In genomic region chr17:85799081-85799864, GRCm38 (mm10) we compare ENCODE assay signal across 7 mouse cellular contexts.
DNase-seq lines count a peak whose midpoint lies in the region; ATAC-seq and TF ChIP-seq lines count a peak whose summit lies in the region.

No protein-coding gene starts in this region.

- no peaks in the 10 kb centered on the region for H3K4me1 ChIP-seq in lung, postnatal 0 days (ENCODE audit: insufficient read depth, low read depth, low read length)
- H3K4me1 ChIP-seq in forebrain, postnatal 0 days (ENCODE audit: insufficient read depth), result 0 out of 2 replicates have a peak, but pooled peaks cover 13% of the 10 kb centered on the region
- peaks cover 6% of the 10 kb centered on the region for H3K4me1 ChIP-seq in liver, embryonic 15.5 days (replicated peaks)

- ATAC-seq in lung, postnatal 0 days, result no peak
- ATAC-seq in forebrain, postnatal 0 days, result no peak
- no peak for ATAC-seq in liver, embryonic 15.5 days (ENCODE audit: insufficient read depth)

- DNase-seq in lung, postnatal 0 days (ENCODE audit: low spot score), result peak; percentile 17
- no peak for DNase-seq in lung, postnatal 14 days
- DNase-seq in forebrain, postnatal 0 days, result peak; percentile 52
- no peak for DNase-seq in cerebellum, adult 9-11 months
- DNase-seq in spleen, postnatal 14 days (ENCODE audit: low spot score in 2 of 2), result no peak
- no peak for DNase-seq in right cerebral cortex, postnatal 36 days (ENCODE audit: low spot score in 2 of 2)

- H3K9me3 ChIP-seq in lung, postnatal 0 days (ENCODE audit: low read length), result no peaks in the 10 kb centered on the region
- H3K9me3 ChIP-seq in forebrain, postnatal 0 days (ENCODE audit: low read length), result no peaks in the 10 kb centered on the region
- no peaks in the 10 kb centered on the region for H3K9me3 ChIP-seq in liver, embryonic 15.5 days (replicated peaks)

- no peak overlapping the region for H3K9ac ChIP-seq in lung, postnatal 0 days (replicated peaks; ENCODE audit: low read depth)
- no peak overlapping the region for H3K9ac ChIP-seq in forebrain, postnatal 0 days
- H3K9ac ChIP-seq in liver, embryonic 15.5 days, result no peak overlapping the region

- TF ChIP-seq CTCF in lung, postnatal 0 days (IDR thresholded peaks at IDR 0.05), result no peak
- TF ChIP-seq CTCF in forebrain, postnatal 0 days (IDR thresholded peaks at IDR 0.05; ENCODE audit: low read depth), result no peak

- TF ChIP-seq EP300 in lung, postnatal 0 days (IDR thresholded peaks at IDR 0.05), result no peak

- peaks cover 27% of the 10 kb centered on the region for H3K27me3 ChIP-seq in lung, postnatal 0 days (replicated peaks; ENCODE audit: insufficient read depth, low read length)
- peaks cover 62% of the 10 kb centered on the region for H3K27me3 ChIP-seq in forebrain, postnatal 0 days (ENCODE audit: insufficient read depth, low read length)
- H3K27me3 ChIP-seq in liver, embryonic 15.5 days, result peaks cover 85% of the 10 kb centered on the region

- WGBS in lung, postnatal 0 days, result 2% methylated on average over 22 of the region's 22 CpGs
- WGBS in forebrain, postnatal 0 days, result 2% methylated on average over 22 of the region's 22 CpGs
- WGBS in liver, embryonic 15.5 days (ENCODE audit: insufficient replicate concordance), result 1% methylated on average over 22 of the region's 22 CpGs

- H3K4me3 ChIP-seq in lung, postnatal 0 days (ENCODE audit: low read depth, low read length), result peak overlapping the region; percentile 28
- H3K4me3 ChIP-seq in forebrain, postnatal 0 days (ENCODE audit: low read depth, low read length), result peak overlapping the region; percentile 32
- H3K4me3 ChIP-seq in liver, embryonic 15.5 days (replicated peaks), result peak overlapping the region; percentile 35

- H3K36me3 ChIP-seq in lung, postnatal 0 days (ENCODE audit: insufficient read depth, low read length), result no peaks in the 10 kb centered on the region
- H3K36me3 ChIP-seq in forebrain, postnatal 0 days (ENCODE audit: insufficient read depth), result no peaks in the 10 kb centered on the region
- no peaks in the 10 kb centered on the region for H3K36me3 ChIP-seq in liver, embryonic 15.5 days (replicated peaks)

- H3K4me2 ChIP-seq in lung, postnatal 0 days (replicated peaks; ENCODE audit: low read depth, low read length), result peak overlapping the region; percentile 62
- peak overlapping the region; percentile 65 for H3K4me2 ChIP-seq in forebrain, postnatal 0 days (ENCODE audit: low read depth)
- peak overlapping the region; percentile 52 for H3K4me2 ChIP-seq in liver, embryonic 15.5 days

- H3K27ac ChIP-seq in lung, postnatal 0 days (ENCODE audit: low read length), result no peak overlapping the region
- no peak overlapping the region for H3K27ac ChIP-seq in forebrain, postnatal 0 days (ENCODE audit: low read depth, low read length)
- no peak overlapping the region for H3K27ac ChIP-seq in liver, embryonic 15.5 days (replicated peaks)

Comparison
In these comparisons a context has a peak if more than half of its experiments do, and no peak if none do; other contexts are left out.
1. DNase-seq: peak in lung, postnatal 0 days (single experiment) and forebrain, postnatal 0 days (single experiment); none in lung, postnatal 14 days (single experiment), cerebellum, adult 9-11 months (single experiment), spleen, postnatal 14 days (0 of 2) and right cerebral cortex, postnatal 36 days (0 of 2).
2. Peak in every context shown above with its lines, with median percentiles within 50 percentile points of each other: H3K4me2 ChIP-seq and H3K4me3 ChIP-seq.